Mouse (Mus musculus) limb, embryonic 15.5 days (tissue): ENCODE results near the gene Plekhb2. TPM values are rescaled to one million over a fixed set of nuclear protein-coding genes. Genes with fewer than 3 reads are reported as not detected.

ENCODE experiments used
- polyA plus RNA-seq: library from polyadenylated mRNA; unstranded; fragments of >200 nt; fragmentation: Nextera tagmentation; extraction: Ambion mirVana; gene quantifications from 2 replicates; pipeline ENCODE4 v1.2.1, GENCODE M21; 2015

Gene Plekhb2
- polyA plus RNA-seq, 1 experiment from 2014 or later = 20.4 TPM

Other genes with a start within 250 kb of the Plekhb2 start
- gene Fam168b, start 6.9 kb upstream of the Plekhb2 start, polyA plus RNA-seq = 64.1 and 75.6 TPM in 2 replicates